Mouse (Mus musculus) CH12F3 (cell line): ENCODE results near the gene Foxb2.
"Not testable (repeated sequence)": the region's sequence is repeated elsewhere in the genome, so short reads cannot be mapped to it uniquely, and the experiment has no call there.

Experiments used
- in situ Hi-C: fragments of 300-500 bp; cut with MboI; formaldehyde crosslinking; loops from 2 replicates; pipeline ENCODE4 v1.14.3; 2020; ENCODE audit warnings: low sequenced_read_pairs

Gene Foxb2

DNA sequence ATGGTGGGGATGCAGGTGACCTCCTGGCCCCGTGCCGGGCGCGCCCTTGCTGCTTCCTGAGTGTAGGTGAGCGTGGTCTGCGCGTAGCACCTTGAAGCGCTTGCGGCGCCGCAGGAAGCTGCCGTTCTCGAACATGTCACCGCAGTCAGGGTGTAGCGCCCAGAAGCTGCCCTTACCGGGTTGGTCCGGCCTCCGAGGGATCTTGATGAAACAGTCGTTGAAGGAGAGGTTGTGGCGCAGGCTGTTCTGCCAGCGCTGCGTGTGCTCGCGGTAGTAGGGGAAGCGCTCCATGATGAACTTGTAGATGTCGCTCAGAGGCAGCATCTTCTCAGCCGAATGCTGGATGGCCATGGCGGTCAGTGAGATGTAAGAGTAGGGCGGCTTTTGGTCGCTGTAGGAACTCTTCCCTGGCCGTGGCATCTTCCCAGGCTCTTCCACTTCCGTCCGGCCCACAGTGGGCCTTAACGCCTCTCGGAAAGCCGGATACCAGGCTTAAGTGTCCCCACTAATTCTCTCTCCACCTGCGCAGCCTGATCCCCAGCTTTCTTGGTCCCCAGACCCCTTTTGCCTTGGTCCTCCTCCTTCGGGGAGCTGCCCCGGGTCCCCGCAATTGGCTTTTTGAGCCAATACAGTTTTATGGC lies at the start of gene Foxb2:
TSS of gene Foxb2 (minus strand) at position 585 of the 641 bp plus-strand sequence.
- in situ Hi-C loops, result no loop called here

DNA sequence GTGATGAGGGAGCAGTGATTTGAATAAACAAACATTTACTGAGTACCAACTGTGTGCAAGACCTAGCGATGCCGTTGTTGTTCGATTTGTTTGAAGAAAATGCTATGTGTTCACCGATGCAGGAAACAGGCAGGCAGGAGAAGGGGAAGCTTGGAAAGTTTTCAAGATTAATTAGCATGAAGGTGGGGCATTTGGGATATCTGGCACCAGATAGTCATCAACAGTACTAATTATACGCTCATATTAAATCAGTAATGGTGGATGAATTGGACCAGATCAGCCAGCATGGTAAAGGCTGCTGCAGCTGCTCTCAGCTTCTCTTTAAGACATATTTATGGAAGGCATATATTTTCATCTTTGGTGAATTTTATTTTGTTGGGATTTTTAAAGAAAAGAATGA lies 37.9 kb upstream of the Foxb2 start:
- in situ Hi-C loops, result no loop called here

DNA sequence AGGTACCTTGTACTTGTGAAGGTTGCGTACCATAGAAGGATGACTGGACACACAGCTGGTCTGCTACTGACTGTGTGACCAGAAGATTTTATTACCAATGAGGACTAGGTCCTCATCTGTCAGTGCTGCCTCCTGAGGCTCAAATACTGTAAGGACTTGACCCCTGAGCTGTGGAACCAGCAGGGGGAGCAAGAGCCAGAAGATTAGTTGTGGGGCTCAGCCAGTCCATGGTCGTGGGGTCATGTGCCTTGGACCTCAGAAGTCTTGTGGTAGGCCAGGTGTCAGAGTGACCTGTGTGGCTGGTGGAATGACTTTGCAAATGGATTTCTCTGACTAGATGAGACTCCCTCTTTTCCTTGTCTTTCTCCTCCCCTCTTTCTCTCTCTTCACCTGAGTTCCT lies 29.5 kb upstream of the Foxb2 start:
- in situ Hi-C loops, result no loop called here

DNA sequence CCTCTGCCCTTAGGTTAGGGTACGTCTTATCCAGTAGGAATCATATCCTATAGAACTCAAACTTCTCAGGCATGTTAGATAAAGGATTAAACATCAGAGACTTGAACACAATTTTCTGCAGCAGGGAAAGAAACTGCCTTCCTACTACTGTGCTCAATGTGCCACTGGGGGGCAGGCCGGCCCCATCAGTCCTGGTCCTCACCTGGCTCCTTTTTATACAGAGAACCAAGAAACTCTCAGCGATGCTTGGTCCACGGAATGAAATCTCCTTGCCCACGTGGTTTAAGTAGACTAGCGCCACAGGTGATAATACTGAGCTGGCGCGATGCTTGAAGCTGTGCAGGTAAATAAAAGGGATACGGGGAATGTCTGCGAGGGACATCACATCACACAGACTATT lies 26.1 kb upstream of the Foxb2 start:
- in situ Hi-C loops, result no loop called here

DNA sequence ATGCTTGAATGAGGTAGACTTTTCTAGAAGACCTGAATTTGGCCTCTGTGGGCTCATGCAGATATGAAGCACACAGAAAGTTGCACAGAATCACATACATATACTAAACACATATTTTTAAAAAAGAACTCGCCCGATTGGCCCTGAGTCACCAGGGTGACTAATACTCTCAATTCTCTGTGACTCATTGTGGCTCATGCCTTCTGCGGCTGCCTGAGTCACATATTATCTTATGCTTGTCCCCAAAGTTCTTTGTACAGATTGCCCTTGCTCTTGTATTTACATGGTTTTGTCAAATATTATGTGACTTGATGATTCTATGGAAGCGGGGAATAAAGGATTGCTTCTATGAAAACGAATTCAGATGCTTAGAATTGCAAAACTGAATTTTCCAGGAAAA lies 25.0 kb upstream of the Foxb2 start:
- in situ Hi-C loops, result no loop called here

DNA sequence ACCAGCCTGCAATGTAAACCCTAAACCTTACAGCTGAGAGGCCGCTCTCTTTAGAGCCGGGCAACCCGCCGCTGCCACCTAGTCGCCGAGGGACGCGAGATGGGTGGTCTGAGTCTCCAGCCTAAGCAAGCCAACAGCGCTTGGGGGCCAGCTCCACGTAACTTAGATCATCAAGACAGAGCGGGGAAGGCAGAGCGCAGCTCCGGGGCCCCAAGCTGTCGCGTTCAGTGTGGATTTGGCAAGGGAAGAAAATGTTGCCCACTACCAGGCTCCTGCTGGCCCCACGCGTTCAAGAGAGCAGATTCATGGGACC lies 2.8 kb upstream of the Foxb2 start:
- in situ Hi-C loops, result no loop called here

DNA sequence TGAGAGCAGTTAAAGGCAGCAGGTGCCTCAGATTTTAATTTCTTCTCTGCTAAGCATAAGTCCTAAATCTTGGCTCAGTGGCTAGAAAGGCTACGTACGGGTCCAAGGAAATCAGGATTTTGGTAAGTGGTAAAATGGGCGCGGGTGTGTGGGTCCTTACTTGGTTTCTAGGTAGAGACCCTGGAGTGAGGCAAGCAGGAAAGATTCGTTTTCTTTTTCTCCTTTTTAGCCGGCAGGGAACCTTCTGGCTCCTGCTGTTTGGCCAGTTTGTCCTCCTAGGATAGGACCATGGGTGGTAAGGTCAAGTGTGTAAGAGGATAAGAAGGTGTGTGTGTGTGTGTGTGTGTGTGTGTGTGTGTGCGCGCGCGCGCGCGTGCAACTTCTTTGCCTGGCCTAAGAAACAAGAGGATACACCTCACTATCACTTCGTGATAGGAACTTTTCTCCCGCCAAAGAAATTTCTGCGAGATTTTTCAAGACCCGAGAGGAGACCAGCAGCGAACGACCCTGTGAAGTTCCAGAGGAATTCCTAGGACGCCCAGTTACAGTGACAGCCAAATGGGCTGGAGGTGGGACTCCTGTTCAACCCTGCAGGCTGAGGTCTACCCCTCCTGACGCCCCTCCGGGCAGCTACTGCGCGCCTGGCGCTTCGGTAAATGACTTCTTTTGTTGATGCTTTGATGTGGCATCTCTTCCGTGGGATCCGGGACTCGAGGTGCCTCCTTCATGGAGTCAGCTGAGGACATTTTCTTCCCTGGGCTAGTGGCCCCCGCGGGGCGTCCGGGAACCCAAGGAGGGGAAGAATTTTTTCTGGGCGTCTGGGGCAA lies 2.2 kb upstream of the Foxb2 start:
- in situ Hi-C loops, result no loop called here

DNA sequence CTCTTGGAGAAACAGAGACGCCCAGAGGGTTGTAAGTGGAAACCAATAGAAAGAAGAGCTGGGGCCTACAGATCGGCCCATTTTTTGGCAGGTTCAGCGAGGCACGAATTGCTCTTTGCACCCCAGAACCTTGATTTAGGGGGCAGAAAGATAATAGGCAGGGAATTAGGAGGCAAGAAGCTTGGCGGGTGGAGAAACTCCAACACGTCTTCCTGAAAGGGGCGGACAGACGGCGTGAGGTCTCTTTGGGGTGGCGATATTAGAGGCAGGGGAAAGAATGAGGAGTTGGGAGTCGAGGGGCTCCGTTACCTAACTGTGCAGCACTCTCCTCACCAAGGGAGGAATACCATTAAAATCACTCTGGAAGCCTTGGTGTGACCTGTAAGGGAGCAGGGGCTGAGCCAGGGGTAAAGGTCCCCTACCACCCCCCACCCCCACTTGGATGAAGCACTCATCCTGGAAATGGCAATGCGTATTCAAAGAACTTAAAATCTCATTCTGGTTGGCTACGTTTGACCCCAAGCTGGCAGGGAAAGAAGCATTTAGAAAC lies 1.5 kb upstream of the Foxb2 start:
- in situ Hi-C loops, result no loop called here

DNA sequence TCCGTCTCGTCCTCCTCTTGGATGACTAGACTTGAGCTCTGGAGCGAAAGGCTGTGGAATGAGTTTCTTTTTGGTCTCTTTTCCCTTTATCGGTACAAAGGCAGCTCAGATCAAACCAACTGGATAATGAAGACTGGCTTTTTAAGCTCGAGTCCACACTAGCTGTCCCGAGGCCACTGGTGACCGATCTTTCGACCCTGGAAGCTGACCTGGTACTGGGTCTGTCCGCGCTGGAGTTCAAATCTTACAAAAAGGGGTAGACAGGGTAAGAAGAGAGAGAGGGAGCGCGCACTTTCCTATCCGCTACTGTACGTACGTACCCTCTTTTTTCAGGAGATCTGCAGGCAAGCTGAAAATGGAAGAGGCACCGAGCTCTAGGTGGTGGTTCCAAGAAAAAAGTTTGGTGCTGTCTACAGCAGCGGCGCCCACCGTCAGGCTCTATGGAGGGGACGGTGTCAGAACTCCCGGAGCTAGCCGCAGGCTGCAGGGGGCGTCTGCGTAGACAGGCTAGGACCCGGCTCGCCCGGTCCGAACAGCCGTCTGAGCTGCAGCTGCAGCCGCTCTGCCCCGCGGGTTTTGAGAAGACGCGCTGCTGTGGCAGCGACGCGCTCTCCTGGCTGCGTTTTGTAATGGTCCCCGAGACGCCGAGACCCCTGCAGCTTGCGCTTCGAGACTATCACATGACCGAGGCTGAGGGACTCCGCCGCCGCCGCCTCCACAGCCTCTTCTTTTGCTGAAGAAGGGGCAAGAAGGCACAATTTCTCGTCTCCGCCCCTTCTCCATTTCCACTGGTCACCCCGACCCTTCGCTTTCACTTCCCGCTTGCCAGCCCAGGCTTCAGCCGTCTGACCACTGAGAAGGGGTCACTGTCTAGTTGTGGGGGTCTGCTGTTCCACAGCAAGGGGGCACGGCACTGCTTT lies 597 bp upstream of the Foxb2 start:
- in situ Hi-C loops, result no loop called here

DNA sequence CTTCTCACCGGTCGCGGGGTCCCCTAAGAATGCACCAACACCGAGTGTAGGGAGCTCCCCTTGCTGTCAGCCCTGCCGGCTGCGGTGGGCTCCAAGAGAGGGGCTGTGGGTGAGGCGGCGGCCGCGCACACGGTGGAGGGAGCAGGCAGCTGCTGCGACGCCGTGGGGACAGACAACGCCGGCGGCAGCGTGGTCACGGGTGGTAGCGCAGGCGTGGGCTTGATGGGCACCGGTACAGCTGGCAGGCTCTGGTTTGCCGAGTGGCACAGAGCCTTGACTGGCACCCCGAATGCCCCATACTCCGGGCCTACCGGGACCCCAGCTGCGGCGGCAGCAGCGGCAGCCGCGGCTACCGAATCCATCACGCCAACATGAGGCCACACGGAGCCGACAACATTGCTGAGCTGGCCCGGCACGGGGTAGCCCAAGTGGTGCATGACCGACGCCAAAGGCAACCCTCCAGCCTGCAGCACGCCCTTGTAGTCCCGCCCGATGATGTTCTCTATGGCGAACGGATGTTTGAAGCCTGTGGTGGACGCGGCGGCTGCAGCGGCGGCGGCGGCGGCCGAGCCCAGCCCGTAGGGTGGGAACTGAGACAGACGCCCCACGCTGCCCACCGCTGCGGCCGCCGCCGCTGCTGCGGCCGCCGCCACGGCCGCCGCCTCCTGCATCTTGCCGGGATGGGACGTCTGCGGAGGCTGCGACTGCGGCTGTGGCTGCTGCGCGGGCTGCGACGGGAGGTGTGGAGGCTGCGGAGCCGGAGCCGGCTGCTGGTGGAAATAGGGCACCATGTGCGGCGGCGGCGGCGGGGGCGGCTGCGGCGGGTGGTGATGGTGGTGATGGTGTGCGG lies 1.0 kb downstream of the Foxb2 start:
- in situ Hi-C loops, result no loop called here

DNA sequence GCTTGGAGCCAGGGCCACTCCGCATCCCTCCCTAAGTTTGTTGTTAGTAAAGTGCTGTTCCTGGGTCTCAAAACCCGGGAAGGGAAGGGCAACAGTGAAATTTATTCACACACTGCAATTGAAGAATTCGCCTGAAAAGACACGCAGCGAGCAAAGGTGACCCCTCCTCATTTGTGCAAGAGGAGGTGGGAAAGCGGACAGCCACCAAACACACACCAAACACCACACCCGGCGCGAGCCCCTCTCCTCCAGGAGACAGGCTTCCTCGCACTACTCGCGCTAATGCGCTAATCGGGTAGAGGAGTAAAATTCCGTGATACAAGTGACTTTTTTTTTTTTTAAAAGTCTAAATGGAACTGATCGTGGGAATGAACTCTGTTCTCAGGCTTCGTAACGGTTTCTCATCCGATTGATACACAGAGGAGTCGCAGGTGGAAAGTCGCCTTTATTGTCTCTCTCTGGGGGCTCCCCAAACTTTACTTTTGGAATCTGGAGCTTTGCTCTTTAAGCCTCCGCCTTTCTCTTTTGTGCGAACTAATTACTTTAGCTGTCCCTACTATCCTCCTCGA lies 2.3 kb downstream of the Foxb2 start:
- in situ Hi-C loops, result no loop called here

DNA sequence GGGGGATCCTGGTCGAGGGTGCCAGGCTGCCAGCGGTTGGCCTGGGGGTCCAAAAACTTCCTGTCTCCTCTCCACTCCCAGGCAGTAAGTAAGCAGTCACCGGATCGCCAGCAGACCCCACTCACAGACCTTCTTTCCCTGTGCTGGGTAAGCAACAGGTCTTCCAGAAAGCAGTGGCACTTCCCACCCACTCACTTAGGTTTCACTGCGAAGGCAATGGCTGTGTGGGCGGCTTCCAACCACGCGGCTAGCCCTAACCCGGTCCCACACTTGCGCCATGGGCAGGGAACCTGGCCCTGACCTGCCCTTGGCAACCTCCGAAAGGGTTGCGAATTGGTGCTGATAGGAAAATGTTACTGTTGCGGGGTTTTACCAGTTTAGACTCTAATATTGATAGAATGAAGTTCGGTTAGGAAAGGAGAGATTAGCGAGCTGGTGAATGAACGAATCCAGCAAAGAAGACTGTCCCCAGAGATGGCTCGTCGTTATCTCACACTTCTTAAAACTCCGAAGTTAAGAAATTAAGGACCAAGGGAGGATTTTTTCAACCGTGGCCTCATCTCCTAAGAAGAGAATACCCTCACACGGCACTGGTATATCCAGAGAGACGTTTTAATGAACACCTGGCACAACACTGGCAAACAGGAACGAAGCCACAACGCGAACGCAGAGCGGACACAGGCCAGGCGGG lies 3.0 kb downstream of the Foxb2 start:
- in situ Hi-C loops, result no loop called here

DNA sequence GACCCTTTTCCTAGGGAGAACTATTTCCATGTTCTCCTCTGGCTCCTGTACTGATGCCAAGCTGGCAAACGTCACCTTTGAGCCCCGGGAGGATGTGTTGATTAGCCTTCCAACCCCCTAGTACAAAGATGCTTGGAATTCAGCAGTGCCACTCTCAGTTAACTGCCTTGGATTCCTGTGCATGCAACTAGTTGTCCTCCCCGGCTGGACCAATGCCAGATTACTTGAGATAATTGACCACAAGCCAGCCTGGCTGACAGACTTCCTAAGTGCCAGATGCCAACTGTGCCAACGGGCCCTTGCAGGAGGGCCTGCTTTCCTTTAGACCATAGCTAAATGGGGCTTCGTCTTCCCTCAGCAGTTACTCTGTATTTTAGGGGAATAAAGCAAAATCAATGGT lies 5.1 kb downstream of the Foxb2 start:
- in situ Hi-C loops, result no loop called here

DNA sequence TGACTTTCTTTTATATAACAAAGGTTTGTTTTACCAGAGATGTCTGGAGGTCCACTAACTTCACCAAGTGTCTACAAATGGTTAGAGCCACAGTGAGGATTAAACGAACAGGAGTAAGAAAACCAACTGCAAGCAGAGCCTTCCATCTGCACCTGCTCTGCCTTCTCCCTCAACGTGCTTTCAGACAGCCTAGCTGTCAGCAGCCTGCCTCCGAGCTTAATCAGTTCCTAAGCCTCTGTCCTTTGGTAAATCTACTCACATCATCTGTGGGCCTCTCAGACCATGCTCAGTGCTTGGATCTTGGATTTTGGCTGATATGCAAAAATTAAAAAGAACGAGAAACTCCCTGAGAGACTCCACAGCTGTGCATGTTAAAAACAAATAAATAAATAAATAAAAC lies 15.0 kb downstream of the Foxb2 start:
- in situ Hi-C loops, result no loop called here

DNA sequence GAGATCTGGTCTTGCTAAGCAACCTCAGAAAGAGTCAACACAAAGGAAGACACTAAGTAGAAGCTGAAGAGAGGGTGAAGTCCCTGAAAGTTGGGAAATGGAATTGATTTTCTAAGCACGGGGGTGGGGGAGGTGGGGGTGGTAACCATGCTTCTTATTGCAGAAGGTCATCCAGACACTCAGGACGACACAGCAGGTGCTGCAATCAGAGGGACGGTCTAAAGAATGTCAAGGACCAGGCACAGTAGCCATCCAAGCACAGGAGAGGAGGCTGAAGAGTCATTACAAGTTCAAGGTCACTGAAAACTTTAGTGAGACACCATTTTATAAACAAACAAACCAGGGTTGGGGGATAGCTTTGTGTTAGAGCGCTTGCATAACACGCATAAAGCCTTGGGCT lies 16.9 kb downstream of the Foxb2 start:
- in situ Hi-C loops, result no loop called here

DNA sequence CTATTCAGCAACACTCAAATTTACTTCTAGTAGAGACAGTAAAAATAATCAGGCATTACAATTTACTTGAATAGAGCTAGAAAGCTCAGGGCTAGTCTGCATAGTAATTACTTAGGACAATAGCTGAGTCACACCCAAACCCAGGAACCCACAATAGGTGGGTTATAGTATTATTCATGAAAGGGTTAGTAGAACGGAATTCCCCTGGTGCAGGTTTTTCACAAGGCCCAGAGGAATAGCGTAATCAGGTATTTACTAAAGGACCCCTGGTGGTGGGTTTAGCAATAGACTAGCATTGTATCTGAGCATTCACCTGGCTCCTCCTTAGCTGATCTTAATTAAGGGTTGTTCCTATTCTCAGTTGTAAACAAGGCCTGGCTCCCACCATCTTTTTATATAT lies 29.5 kb downstream of the Foxb2 start:
- in situ Hi-C loops, result not testable (repeated sequence)

DNA sequence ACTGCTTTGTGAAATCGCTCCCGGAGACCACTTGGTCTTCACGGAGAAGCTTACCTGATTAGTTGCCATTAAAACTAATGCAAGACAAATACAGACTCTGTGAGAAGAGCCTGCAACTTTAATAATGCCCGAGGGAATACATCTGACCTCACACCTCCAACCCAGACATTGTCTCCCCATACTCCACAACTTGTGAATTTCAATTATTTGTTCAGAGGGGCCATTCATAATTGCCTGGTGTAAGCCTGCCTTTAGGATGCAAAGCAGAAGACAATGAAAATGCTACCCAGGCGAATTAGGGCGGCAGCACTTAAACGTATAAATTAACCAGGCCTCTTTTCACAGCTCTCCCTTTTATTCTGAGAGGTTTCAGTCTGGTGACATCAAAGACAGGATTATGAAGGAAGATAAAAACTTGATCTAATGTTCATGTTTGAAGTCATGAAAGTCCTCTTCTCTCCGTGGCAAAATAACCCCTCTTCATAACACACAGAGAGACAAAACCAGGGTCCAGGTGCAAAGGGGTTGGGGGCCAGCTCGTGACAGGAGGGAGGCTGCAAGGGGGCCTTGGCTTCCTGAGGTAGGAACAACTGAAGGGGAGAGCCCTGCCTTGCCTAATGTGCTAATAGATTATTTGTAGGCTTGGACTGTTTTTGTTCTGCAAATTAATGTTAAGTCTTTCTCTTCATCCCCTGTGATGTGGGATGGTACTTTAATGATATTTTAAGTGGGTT lies 31.9 kb downstream of the Foxb2 start:
- in situ Hi-C loops, result no loop called here

DNA sequence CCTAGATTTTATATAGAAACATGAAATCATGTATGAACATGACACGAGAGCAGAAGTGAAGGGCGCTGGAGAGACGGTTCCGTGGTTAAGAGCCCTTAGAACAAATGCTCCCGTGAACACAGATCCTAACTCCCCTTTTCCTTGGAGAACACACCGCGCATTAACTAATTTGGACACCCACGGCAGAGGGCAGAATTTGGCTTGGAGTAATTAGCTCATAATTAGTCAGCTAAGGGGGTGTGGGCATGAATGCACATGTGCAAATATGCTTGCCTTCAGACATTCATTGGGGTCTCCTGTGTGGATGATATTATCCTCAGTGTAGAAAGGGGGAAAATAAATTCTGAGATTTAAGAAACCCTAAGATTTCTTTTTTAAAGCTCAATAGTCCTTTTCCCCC lies 32.6 kb downstream of the Foxb2 start:
- in situ Hi-C loops, result no loop called here

DNA sequence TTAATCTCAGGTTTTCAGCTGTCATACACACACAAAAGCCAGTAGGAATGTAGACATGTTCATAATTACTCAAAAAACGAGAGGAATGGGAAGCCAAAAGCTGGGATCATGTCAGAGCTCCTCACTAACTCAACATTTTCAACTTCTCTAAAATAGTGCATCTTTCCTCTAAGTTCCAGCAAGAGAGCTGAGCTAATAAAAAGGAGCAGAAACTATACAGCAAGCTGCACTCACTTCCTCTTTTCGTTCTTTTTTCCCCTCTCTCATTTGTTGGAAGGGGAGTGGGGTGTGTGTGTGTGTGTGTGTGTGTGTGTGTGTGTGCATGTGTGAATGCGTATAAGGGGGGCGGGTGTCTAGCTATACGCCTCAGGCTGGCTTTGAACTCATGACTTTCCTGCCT lies 45.9 kb downstream of the Foxb2 start:
- in situ Hi-C loops, result no loop called here
